Mouse (Mus musculus): Measurements from ENCODE around the gene Ddah1. TPM values are rescaled to one million over a fixed set of nuclear protein-coding genes. Genes with fewer than 3 reads are reported as not detected.

Ddah1 gene
- total RNA-seq, 2 experiments from 2014 or later = 11.0 to 13.7 TPM

Other genes starting within 250 kb of the Ddah1 start
- gene Znhit6, start 182.5 kb upstream of the Ddah1 start, total RNA-seq (2021) = 10 to 100 TPM; 14.1 to 18.8 TPM
- 10 to 100 TPM; 18.6 to 47.5 TPM for gene Ccn1, start 108.7 kb upstream of the Ddah1 start, total RNA-seq (2021)
- gene Bcl10, start 164.1 kb downstream of the Ddah1 start, total RNA-seq (2021) = 10 to 100 TPM; 24.3 to 25.5 TPM
- gene 2410004B18Rik, start 179.3 kb downstream of the Ddah1 start, total RNA-seq (2021) = 10 to 100 TPM; 21.4 to 22.3 TPM
- gene Syde2, start 229.2 kb downstream of the Ddah1 start, total RNA-seq (2021) = 1 to 10 TPM; 6.3 to 7.9 TPM

Data from adrenal gland, postnatal 10 days (tissue).